Mouse (Mus musculus): ENCODE measurements around the gene B3gntl1.

B3gntl1 gene

DNA sequence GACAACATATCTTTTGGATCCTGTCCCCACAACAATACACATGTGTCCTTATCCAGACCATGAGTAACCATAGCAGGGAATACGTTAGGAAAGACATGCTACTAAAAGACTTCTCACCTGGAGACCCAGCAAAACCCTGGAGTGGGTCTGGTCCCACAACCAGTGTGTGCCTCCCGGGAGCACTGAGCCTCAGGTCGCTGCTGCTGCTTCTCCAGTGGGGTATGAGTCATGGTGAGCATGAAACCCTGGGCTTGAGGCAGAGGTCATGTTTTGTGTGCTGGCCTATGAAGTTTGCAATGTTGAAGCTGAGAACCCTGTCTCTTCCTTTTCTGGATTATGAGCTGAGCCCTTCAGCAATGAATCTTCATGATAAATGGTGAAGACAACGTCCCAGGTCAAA lies 13.1 kb upstream of the B3gntl1 start:
- intact Hi-C loops (cut with DNase I): no loop called here

GRCm38 (mm10) chr11:121685491-121686001 lies 12.6 kb upstream of the B3gntl1 start:
- intact Hi-C loops (cut with DNase I): no loop called here

DNA sequence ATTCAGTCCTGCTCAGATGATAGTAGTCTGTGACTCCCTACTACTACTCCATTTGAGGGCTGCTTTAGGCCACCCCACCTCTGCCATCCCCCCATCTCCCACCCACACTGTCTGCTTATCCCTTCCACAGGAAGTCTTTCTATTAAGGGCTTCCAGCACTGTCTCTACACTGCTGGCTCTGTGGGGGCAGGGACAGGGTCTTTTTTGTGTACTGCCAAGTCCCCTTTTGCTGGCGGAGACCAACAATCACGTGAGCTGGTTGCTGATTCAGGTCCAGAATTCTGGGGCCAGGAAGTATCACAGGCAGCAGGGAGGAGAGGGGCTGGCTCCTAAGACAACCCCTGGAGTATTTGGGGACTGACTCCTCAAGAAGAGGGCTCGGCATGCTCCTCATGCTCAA lies 10.3 kb upstream of the B3gntl1 start:
- intact Hi-C loops (cut with DNase I): no loop called here

- intact Hi-C loops (cut with DNase I): no loop called here
Measured at GRCm38 (mm10) chr11:121680750-121681149, 7.8 kb upstream of the B3gntl1 start.

DNA sequence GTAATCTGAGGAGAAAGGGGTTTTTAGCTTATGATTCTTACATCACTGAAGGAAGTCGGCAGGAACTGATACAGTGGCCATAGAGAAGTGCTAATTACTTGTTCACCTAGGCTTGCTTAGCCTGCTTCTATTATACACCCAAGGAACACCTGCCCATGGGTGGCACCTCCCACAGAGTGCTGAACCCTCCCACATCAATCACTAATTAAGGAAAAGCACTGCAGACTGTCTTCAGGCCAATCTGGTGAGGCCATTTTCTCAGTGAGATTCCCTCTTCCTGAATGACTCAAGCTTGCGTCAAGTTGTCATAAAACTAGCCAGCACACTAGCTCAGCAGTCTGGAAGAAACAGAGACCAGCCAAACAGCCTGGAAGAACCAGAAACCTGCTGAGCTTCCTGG lies 6.6 kb upstream of the B3gntl1 start:
- intact Hi-C loops (cut with DNase I): no loop called here

GRCm38 (mm10) chr11:121676836-121677235 lies 3.9 kb upstream of the B3gntl1 start:
- intact Hi-C loops (cut with DNase I): no loop called here

DNA sequence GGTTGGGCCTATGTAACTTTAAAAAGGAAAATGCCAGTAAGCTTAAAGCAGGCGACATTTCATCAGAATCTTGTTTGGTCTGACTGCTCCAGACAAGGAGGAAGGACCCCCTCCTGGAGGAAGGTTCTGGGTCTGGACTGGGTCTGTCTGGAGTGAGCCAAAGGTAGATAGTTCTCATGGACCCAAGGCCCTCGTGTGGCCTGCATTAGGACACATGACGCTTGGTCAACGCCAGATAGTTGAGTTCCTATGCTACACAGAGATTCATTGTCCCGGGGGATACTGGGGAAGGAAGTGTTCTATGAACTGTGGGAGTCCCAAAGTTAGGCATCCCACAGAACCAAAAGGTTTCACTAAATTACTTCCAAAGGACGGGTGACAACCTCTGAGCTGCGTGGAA lies 676 bp upstream of the B3gntl1 start:
- intact Hi-C loops (cut with DNase I): no loop called here

DNA sequence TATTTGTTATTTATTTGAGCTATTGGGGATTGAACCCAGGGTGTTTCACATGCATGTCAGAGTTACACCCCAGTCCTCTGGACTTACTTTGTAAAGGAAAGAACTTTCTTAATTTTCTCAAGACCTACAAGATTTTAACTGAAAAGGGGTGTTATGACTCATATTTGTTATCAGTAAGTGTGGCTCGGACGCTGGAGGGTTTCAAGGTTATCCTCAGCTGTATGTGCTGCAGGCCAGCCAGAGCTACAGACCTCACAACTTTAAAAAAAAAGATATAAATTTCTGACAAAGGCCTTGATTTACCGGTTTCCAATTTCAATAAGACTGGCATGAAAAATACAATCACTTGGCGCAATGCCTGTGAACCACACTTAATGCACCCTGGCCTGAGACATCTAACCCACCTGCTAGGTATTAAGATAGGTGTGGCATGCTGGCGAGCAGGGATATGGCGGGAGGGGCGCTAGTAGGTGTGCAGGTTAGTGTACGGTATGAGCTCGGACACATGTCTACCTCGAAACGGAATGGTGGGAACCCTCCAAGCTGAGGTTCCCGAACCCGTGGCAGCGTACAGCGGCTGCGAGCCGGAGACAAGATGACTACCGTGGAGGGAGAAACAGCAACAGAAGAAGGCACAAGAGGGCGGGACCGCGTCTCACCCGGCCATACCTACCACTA lies 502 bp downstream of the B3gntl1 start:
- intact Hi-C loops (cut with DNase I): no loop called here

DNA sequence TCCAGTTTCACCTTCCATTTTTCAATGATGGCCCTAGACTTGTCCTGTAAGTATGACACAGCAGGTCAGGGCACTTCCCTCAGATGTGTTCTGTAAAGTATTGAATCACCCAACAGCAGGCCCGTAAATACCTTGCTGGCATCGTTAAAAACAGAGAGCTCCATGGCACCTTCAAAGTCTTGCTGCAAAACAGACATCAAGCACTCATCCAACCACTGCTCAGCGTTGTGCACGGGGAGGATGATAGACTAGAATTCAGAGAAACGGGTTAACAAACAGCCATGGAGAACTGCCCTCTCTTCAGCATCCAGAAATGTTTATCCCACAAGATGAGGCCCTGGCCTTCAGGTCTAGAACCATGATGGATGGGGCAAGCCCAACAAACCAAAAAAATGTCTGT lies 2.0 kb downstream of the B3gntl1 start:
- intact Hi-C loops (cut with DNase I): no loop called here

DNA sequence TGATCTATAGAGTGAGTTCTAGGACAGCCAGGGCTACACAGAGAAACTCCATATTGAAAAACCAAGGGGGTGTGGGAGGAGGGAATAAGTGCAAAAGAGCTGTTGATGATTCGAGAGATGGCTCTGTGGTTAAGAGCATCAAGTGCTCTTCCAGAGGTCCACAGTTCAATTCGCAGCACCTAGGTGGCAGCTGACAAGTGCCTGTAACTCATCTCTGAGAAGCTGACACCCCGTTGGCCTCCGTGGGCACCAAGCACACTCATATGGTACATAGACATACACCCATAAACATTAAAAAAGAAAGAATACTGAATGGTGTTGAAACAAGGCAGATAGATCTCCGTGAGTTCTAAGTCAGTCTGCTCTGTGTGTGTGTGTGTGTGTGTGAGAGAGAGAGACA lies 4.2 kb downstream of the B3gntl1 start:
- intact Hi-C loops (cut with DNase I): no loop called here

DNA sequence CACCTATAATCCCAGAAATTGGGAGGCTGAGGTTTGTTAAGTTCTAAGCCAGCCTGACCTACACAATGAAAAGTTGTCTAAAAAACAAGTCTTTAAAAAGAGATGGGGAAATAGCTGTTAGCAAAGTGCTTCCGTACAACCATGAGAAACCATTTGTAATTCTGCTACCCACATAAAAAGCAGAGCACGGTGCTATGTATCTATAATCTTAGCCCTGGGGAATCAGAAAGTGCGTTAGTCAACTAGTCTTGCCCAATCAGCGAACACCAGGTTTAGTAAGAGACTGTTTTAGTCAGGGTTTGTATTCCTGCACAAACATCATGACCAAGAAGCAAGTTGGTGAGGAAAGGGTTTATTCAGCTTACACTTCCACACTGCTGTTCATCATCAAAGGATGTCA lies 5.4 kb downstream of the B3gntl1 start:
- intact Hi-C loops (cut with DNase I): no loop called here

DNA sequence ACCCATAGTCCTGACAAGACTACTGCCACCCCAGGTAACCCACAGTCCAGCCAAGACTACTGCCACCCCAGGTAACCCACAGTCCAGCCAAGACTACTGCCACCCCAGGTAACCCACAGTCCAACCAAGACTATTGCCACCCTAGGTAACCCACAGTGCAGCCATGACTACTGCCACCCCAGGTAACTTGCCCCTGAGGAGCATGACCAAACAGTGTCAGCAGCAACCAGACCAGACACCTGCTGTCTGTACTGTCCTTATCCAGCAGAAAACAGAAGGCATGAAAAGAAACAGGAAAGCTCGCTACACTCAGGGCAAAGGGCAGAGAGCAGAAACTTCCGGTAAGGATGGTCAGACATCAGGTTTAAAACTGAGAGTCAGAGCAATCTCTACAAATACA lies 11.8 kb downstream of the B3gntl1 start:
- intact Hi-C loops (cut with DNase I): loop anchor here (5.0 kb wide), 1 partner anchor 41 kb away; the partner anchor contains the start of gene Metrnl

GRCm38 (mm10) chr11:121660604-121661003 lies 12.3 kb downstream of the B3gntl1 start:
- intact Hi-C loops (cut with DNase I): loop anchor here (5.0 kb wide), 1 partner anchor 42 kb away; the partner anchor contains the start of gene Metrnl

DNA sequence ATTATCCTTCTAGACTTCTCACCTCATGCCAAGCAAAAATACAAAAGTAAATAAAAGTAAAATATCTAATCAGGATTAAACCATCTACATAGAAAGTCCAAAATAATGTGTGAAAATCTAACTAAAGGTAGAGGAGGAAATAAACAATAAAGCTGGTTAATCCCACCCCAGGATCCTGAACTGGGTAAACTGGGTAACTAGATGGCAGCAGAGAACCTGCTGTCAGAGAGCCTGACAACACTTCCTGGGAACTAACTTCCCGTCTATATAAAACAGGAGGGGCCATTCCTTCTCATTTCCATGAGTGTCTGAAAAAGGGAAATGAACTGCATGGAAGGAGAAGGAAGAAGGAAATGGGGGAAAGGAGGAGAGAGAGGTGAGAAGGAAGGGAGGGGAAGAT lies 14.8 kb downstream of the B3gntl1 start:
- intact Hi-C loops (cut with DNase I): no loop called here

DNA sequence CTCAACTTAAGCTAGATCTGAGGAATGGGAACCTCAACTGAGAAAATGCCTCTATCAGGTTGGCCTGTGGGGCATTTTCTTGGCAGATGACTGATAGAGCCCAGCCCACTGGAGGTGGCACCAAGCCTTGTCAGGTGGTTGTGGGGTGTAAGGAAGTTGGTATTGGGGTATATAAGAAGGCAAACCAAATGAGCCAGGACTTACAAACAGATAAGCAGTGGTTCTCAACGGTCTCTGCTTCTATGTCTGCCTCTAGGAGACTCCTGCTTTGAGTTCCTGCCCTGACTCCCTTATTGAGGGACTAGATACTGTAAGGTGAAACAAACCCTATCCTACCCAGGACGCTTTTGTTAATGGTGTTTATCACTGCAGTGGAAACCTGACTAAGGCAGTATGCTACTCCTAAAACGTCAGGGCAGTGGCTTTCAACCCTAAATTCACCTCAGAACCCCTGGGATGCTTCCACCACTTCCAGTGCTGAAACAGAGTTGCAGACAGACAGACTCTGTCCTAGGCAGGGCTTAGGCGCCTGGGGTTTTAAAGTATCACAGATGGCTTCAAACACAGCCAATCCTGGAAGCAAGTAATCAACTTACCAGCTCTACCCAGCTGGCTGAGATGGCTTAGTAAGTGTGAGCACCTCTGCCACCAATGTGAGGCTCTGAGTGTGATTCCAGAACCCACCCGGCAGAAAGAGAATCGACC lies 17.0 kb downstream of the B3gntl1 start:
- intact Hi-C loops (cut with DNase I): no loop called here

DNA sequence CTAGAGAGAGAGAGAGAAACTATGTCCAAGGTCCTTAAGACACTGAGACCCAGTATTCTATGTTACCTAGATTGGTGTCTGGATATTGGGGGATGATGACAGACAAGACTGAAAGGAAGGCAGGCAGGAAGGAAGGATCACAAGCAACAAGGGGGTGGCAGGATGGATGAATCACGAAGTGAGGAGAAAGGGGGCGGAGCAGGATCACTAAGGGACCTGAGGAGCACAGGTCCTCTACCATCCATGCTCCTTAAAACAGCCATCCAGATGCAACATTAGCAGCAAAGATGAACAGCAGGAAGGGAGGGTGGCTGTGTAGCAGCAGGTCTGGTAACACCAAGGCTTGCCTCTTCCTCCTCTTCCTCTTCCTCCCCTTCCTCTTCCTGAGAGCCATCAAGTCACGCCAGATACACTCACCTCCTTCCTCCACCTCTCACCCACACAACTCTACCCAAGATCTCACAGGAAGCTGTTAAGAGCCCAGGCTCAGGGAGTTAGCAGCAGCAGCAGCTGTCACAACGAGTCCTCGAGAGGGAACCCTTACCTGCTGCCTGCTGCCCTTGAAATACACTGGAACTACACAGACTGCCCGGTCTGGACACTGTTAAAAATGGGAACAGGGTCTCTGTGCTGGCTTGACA lies 17.7 kb downstream of the B3gntl1 start:
- intact Hi-C loops (cut with DNase I): no loop called here

GRCm38 (mm10) chr11:121654406-121654945 lies 18.5 kb downstream of the B3gntl1 start:
- intact Hi-C loops (cut with DNase I): no loop called here

DNA sequence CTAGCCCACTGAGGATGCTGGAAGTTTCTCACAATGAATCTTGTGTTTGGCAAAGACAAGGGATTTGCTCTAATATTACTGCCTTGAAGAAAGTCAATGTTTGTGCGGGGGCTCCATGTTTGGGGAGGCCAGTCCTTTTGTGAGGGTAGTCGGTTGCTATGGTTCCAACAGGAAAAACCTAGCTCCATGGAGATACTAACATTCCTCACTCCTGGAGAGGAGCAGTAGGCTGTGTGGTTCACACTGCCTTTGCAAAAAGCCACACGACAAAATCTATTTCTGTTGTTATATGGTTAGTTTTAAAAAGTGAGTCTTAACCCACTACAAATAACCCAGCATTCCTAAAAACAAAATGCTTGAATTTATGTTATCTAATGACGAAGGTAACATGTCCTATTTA lies 19.3 kb downstream of the B3gntl1 start:
- intact Hi-C loops (cut with DNase I): no loop called here

DNA sequence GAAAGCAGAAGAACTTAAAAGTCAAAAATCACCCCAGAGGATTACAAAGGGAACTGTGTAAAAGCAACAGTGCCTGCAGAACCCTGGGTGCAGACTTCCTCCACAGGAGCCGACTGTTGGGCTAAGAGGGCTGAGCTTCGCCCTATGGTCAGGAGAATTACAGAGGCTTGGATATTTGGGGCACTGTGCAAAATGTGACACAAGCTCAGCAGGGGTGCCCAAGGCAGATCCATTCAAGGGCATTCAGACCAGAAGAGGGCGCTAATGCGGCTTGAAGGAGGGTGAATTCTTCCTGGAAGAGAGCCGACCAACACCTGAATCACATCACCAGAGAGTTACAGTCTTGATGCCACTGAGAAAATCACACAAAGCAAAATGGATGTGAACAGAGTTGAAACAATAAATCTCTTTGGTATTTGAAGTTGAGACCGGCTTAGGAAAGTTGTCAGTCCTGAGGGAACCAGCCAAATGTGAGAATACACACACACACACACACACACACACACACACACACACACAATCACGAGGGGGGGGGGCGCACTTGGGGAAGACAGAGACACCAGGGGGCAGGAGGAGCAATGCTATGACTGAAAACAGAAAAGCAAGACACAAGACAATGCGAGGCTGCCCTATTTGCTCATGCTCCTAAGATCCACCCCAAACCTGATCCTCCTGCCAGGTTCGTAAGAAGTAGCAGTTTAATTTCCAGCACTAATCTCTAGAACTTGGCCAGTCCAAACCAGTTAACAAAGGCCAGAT lies 20.2 kb downstream of the B3gntl1 start:
- intact Hi-C loops (cut with DNase I): loop anchor here (1.0 kb wide), 1 partner anchor 156 kb away; no protein-coding TSS in a partner anchor

- intact Hi-C loops (cut with DNase I): loop anchor here (1.0 kb wide), 1 partner anchor 156 kb away; no protein-coding TSS in a partner anchor
Measured at GRCm38 (mm10) chr11:121651983-121652382, 21.0 kb downstream of the B3gntl1 start.

- intact Hi-C loops (cut with DNase I): no loop called here
Measured at GRCm38 (mm10) chr11:121651556-121651955, 21.4 kb downstream of the B3gntl1 start.

Measured in adrenal gland (tissue).